Mouse (Mus musculus): ENCODE data around the gene 6030468B19Rik. TPM values are rescaled to one million over a fixed set of nuclear protein-coding genes. Genes with fewer than 3 reads are reported as not detected.

Gene 6030468B19Rik
- polyA plus RNA-seq, 1 experiment = not detected

GRCm38 (mm10) chr11:117794035-117794551 is 3.4 kb upstream of the 6030468B19Rik start:
- TF ChIP-seq MAX (IDR thresholded peaks at IDR 0.05; ENCODE audit: low read depth) = no peak
- TF ChIP-seq SRF (IDR thresholded peaks at IDR 0.05; ENCODE audit: control insufficient read depth, insufficient read length, low read depth) = no peak
- TF ChIP-seq E2F4 (IDR thresholded peaks at IDR 0.05; ENCODE audit: insufficient read depth) = no peak
- no peak for TF ChIP-seq CEBPB (IDR thresholded peaks at IDR 0.05; ENCODE audit: insufficient read depth, poor library complexity, severe bottlenecking)
- no peak for TF ChIP-seq TCF12 (IDR thresholded peaks at IDR 0.05; ENCODE audit: insufficient read depth, poor library complexity, severe bottlenecking)
- no peak for TF ChIP-seq MYOG (IDR thresholded peaks at IDR 0.05; ENCODE audit: control insufficient read depth in 1 of 3, insufficient read depth in 1 of 3, insufficient read length in 2 of 3, low read depth in 2 of 3)
- TF ChIP-seq TCF3 (IDR thresholded peaks at IDR 0.05; ENCODE audit: insufficient read length, low read depth) = no peak
- TF ChIP-seq POLR2A (IDR thresholded peaks at IDR 0.05; ENCODE audit: insufficient read length, low read depth) = no peak
- Histone ChIP-seq H3K79me2 (ENCODE audit: control insufficient read depth, insufficient read depth) (no peaks in the 10 kb centered on the region), H3K4me3 (no peak overlapping the region), H3K4me2 (ENCODE audit: low read depth) (no peak overlapping the region), H3K27me3 (ENCODE audit: control insufficient read depth, insufficient read depth, insufficient read length) (no peaks in the 10 kb centered on the region), H3K36me3 (ENCODE audit: control insufficient read depth, insufficient read depth) (no peaks in the 10 kb centered on the region), H3ac (ENCODE audit: control insufficient read depth, insufficient read length) (no peak overlapping the region)

GRCm38 (mm10) chr11:117796954-117797353 is 506 bp upstream of the 6030468B19Rik start:
- no peak overlapping the region for H3K4me2 ChIP-seq (ENCODE audit: low read depth)
- no peaks in the 10 kb centered on the region for H3K36me3 ChIP-seq (ENCODE audit: control insufficient read depth, insufficient read depth)
- no peak overlapping the region for H3K4me3 ChIP-seq
- TF ChIP-seq MYOG (IDR thresholded peaks at IDR 0.05; ENCODE audit: control insufficient read depth in 1 of 3, insufficient read depth in 1 of 3, insufficient read length in 2 of 3, low read depth in 2 of 3) = no peak
- TF ChIP-seq CEBPB (IDR thresholded peaks at IDR 0.05; ENCODE audit: insufficient read depth, poor library complexity, severe bottlenecking) = no peak
- no peaks in the 10 kb centered on the region for H3K27me3 ChIP-seq (ENCODE audit: control insufficient read depth, insufficient read depth, insufficient read length)
- no peak overlapping the region for H3ac ChIP-seq (ENCODE audit: control insufficient read depth, insufficient read length)
- no peaks in the 10 kb centered on the region for H3K79me2 ChIP-seq (ENCODE audit: control insufficient read depth, insufficient read depth)

- Histone ChIP-seq H3ac (ENCODE audit: control insufficient read depth, insufficient read length) (no peak overlapping the region), H3K27me3 (ENCODE audit: control insufficient read depth, insufficient read depth, insufficient read length) (no peaks in the 10 kb centered on the region), H3K4me3 (no peak overlapping the region), H3K36me3 (ENCODE audit: control insufficient read depth, insufficient read depth) (no peaks in the 10 kb centered on the region), H3K4me2 (ENCODE audit: low read depth) (no peak overlapping the region), H3K79me2 (ENCODE audit: control insufficient read depth, insufficient read depth) (no peaks in the 10 kb centered on the region)
- TF ChIP-seq TCF12 (IDR thresholded peaks at IDR 0.05; ENCODE audit: insufficient read depth, poor library complexity, severe bottlenecking) = no peak
- no peak for TF ChIP-seq POLR2A (IDR thresholded peaks at IDR 0.05; ENCODE audit: insufficient read length, low read depth)
- TF ChIP-seq MYOG (IDR thresholded peaks at IDR 0.05; ENCODE audit: control insufficient read depth in 1 of 3, insufficient read depth in 1 of 3, insufficient read length in 2 of 3, low read depth in 2 of 3) = no peak
- TF ChIP-seq MYOD1 (IDR thresholded peaks at IDR 0.05; ENCODE audit: control insufficient read depth in 1 of 3, insufficient read length in 2 of 3, low read depth in 2 of 3) = no peak
- no peak for TF ChIP-seq E2F4 (IDR thresholded peaks at IDR 0.05; ENCODE audit: insufficient read depth)
- TF ChIP-seq MAX (IDR thresholded peaks at IDR 0.05; ENCODE audit: low read depth) = no peak
- no peak for TF ChIP-seq USF1 (IDR thresholded peaks at IDR 0.05; ENCODE audit: low read depth)
- no peak for TF ChIP-seq POLR2AphosphoS2 (IDR thresholded peaks at IDR 0.05; ENCODE audit: insufficient read length, low read depth)
- no peak for TF ChIP-seq CEBPB (IDR thresholded peaks at IDR 0.05; ENCODE audit: insufficient read depth, poor library complexity, severe bottlenecking)
Observed at GRCm38 (mm10) chr11:117798160-117798541, 691 bp downstream of the 6030468B19Rik start.

GRCm38 (mm10) chr11:117799174-117799573 is 1.7 kb downstream of the 6030468B19Rik start:
- no peak overlapping the region for H3K4me3 ChIP-seq

GRCm38 (mm10) chr11:117800038-117800437 is 2.6 kb downstream of the 6030468B19Rik start:
- TF ChIP-seq MAX (IDR thresholded peaks at IDR 0.05; ENCODE audit: low read depth) = no peak
- no peak for TF ChIP-seq CEBPB (IDR thresholded peaks at IDR 0.05; ENCODE audit: insufficient read depth, poor library complexity, severe bottlenecking)
- no peak for TF ChIP-seq POLR2AphosphoS2 (IDR thresholded peaks at IDR 0.05; ENCODE audit: insufficient read length, low read depth)
- TF ChIP-seq TCF3 (IDR thresholded peaks at IDR 0.05; ENCODE audit: insufficient read length, low read depth) = no peak
- no peak for TF ChIP-seq MYOG (IDR thresholded peaks at IDR 0.05; ENCODE audit: control insufficient read depth in 1 of 3, insufficient read depth in 1 of 3, insufficient read length in 2 of 3, low read depth in 2 of 3)
- no peak for TF ChIP-seq TCF12 (IDR thresholded peaks at IDR 0.05; ENCODE audit: insufficient read depth, poor library complexity, severe bottlenecking)
- no peak for TF ChIP-seq REST (IDR thresholded peaks at IDR 0.05; ENCODE audit: insufficient read depth, insufficient read length)
- no peak for TF ChIP-seq USF1 (IDR thresholded peaks at IDR 0.05; ENCODE audit: low read depth)
- no peak for TF ChIP-seq SRF (IDR thresholded peaks at IDR 0.05; ENCODE audit: control insufficient read depth, insufficient read length, low read depth)
- H3K27me3 ChIP-seq (ENCODE audit: control insufficient read depth, insufficient read depth, insufficient read length) = no peaks in the 10 kb centered on the region
- H3K4me3 ChIP-seq = no peak overlapping the region
- H3K4me2 ChIP-seq (ENCODE audit: low read depth) = no peak overlapping the region
- H3K36me3 ChIP-seq (ENCODE audit: control insufficient read depth, insufficient read depth) = no peaks in the 10 kb centered on the region
- H3ac ChIP-seq (ENCODE audit: control insufficient read depth, insufficient read length) = no peak overlapping the region
- no peaks in the 10 kb centered on the region for H3K79me2 ChIP-seq (ENCODE audit: control insufficient read depth, insufficient read depth)

More at GRCm38 (mm10) chr11:117799174-117799573, 1.7 kb downstream of the 6030468B19Rik start:
- Histone ChIP-seq H3K27me3 (ENCODE audit: control insufficient read depth, insufficient read depth, insufficient read length) (no peaks in the 10 kb centered on the region), H3ac (ENCODE audit: control insufficient read depth, insufficient read length) (no peak overlapping the region), H3K4me2 (ENCODE audit: low read depth) (no peak overlapping the region), H3K79me2 (ENCODE audit: control insufficient read depth, insufficient read depth) (no peaks in the 10 kb centered on the region), H3K36me3 (ENCODE audit: control insufficient read depth, insufficient read depth) (no peaks in the 10 kb centered on the region)
- TF ChIP-seq TCF12 (IDR thresholded peaks at IDR 0.05; ENCODE audit: insufficient read depth, poor library complexity, severe bottlenecking) (no peak), USF1 (IDR thresholded peaks at IDR 0.05; ENCODE audit: low read depth) (no peak), TCF3 (IDR thresholded peaks at IDR 0.05; ENCODE audit: insufficient read length, low read depth) (no peak), MYOG (IDR thresholded peaks at IDR 0.05; ENCODE audit: control insufficient read depth in 1 of 3, insufficient read depth in 1 of 3, insufficient read length in 2 of 3, low read depth in 2 of 3) (no peak), MYOD1 (IDR thresholded peaks at IDR 0.05; ENCODE audit: control insufficient read depth in 1 of 3, insufficient read length in 2 of 3, low read depth in 2 of 3) (no peak), SRF (IDR thresholded peaks at IDR 0.05; ENCODE audit: control insufficient read depth, insufficient read length, low read depth) (no peak), POLR2AphosphoS2 (IDR thresholded peaks at IDR 0.05; ENCODE audit: insufficient read length, low read depth) (no peak), REST (IDR thresholded peaks at IDR 0.05; ENCODE audit: insufficient read depth, insufficient read length) (no peak), POLR2A (IDR thresholded peaks at IDR 0.05; ENCODE audit: insufficient read length, low read depth) (no peak), E2F4 (IDR thresholded peaks at IDR 0.05; ENCODE audit: insufficient read depth) (no peak), MAX (IDR thresholded peaks at IDR 0.05; ENCODE audit: low read depth) (no peak), CEBPB (IDR thresholded peaks at IDR 0.05; ENCODE audit: insufficient read depth, poor library complexity, severe bottlenecking) (no peak)
